Comparison of ENCODE assay signal across 10 mouse cellular contexts in genomic region chr2:57597694-57598358, GRCm38 (mm10).
A peak's percentile ranks its signal among the peaks of the same experiment; 100 is the strongest.
DNase-seq lines count a peak whose midpoint lies in the region; ATAC-seq lines count a peak whose summit lies in the region.
"Had no signal": no experiment of that assay in that cellular context is flagged by ENCODE, and none has a peak within 500 bp of the region (broad histone marks: within the 10 kb centered on the region; RNA-seq: fewer than 3 reads in every experiment).

No protein-coding gene starts in this region.

- peak overlapping the region; percentile 46; the same call in 1 of the 2 replicates for H3K9ac ChIP-seq in hindbrain, embryonic 13.5 days
- H3K9ac ChIP-seq in midbrain, embryonic 11.5 days (ENCODE audit: low read length): no peak overlapping the region
- H3K9ac ChIP-seq in intestine, embryonic 16.5 days (ENCODE audit: low read depth, low read length): no peak overlapping the region

- H3K4me2 ChIP-seq in hindbrain, embryonic 13.5 days: peak overlapping the region; percentile 46
- H3K4me2 ChIP-seq in midbrain, embryonic 11.5 days: no peak overlapping the region
- no peak overlapping the region for H3K4me2 ChIP-seq in intestine, embryonic 16.5 days (ENCODE audit: low read depth, low read length)

- peaks cover 6% of the 10 kb centered on the region; the same call in 1 of the 2 replicates for H3K27me3 ChIP-seq in hindbrain, embryonic 13.5 days
- no peaks in the 10 kb centered on the region for H3K27me3 ChIP-seq in midbrain, embryonic 11.5 days (ENCODE audit: control insufficient read depth, insufficient read depth, low read length)
- no peaks in the 10 kb centered on the region; the same call in 1 of the 2 replicates for H3K27me3 ChIP-seq in intestine, embryonic 16.5 days (replicated peaks; ENCODE audit: control insufficient read depth, insufficient read depth, low read length)

- no peaks in the 10 kb centered on the region for H3K9me3 ChIP-seq in hindbrain, embryonic 13.5 days
- H3K9me3 ChIP-seq in midbrain, embryonic 11.5 days (ENCODE audit: control insufficient read depth, low read length): no peaks in the 10 kb centered on the region
- no peaks in the 10 kb centered on the region for H3K9me3 ChIP-seq in intestine, embryonic 16.5 days (ENCODE audit: control insufficient read depth, low read length)

- peak; percentile 7 to 31 for DNase-seq in adrenal gland, adult (ENCODE audit: inconsistent age in 2 of 2, low spot score in 1 of 2)
- DNase-seq in adrenal gland, postnatal 4 days (ENCODE audit: low spot score in 2 of 2): no peak
- DNase-seq in brain, adult 2 months (ENCODE audit: low read depth, low spot score): peak; percentile 63
- no peak for DNase-seq in midbrain, embryonic 11.5 days (ENCODE audit: low spot score, missing footprints)
- no peak for DNase-seq in gastrocnemius, adult 8-10 months (ENCODE audit: low spot score in 2 of 2)
- DNase-seq: heart, postnatal 10 days; spleen, adult 18-20 months had no signal

- no peak overlapping the region for H3K4me3 ChIP-seq in hindbrain, embryonic 13.5 days
- no peak overlapping the region for H3K4me3 ChIP-seq in midbrain, embryonic 11.5 days (ENCODE audit: low read depth, low read length)
- no peak overlapping the region for H3K4me3 ChIP-seq in intestine, embryonic 16.5 days (ENCODE audit: low read length)

- H3K4me1 ChIP-seq in hindbrain, embryonic 13.5 days (replicated peaks): peaks cover 5% of the 10 kb centered on the region
- no peaks in the 10 kb centered on the region; the same call in 1 of the 2 replicates for H3K4me1 ChIP-seq in midbrain, embryonic 11.5 days (ENCODE audit: control insufficient read depth, insufficient read depth, low read length)
- no peaks in the 10 kb centered on the region for H3K4me1 ChIP-seq in intestine, embryonic 16.5 days (ENCODE audit: control insufficient read depth, insufficient read depth, low read length)

- WGBS in hindbrain, embryonic 13.5 days: 30% methylated on average over 9 of the region's 9 CpGs
- WGBS in midbrain, embryonic 11.5 days: 52% methylated on average over 9 of the region's 9 CpGs
- 26% methylated on average over 9 of the region's 9 CpGs for WGBS in intestine, embryonic 16.5 days

- peak; percentile 92 for ATAC-seq in hindbrain, embryonic 13.5 days (ENCODE audit: low FRiP score)
- peak; percentile 87 for ATAC-seq in midbrain, embryonic 11.5 days (ENCODE audit: low FRiP score)
- no peak for ATAC-seq in megakaryocyte, adult 5-6 weeks (ENCODE audit: poor library complexity, severe bottlenecking)
- ATAC-seq in intestine, embryonic 16.5 days: no peak

- no peaks in the 10 kb centered on the region for H3K36me3 ChIP-seq in hindbrain, embryonic 13.5 days
- H3K36me3 ChIP-seq in midbrain, embryonic 11.5 days (ENCODE audit: control insufficient read depth, insufficient read depth, low read length): no peaks in the 10 kb centered on the region
- H3K36me3 ChIP-seq in intestine, embryonic 16.5 days (ENCODE audit: control insufficient read depth, insufficient read depth, low read length): no peaks in the 10 kb centered on the region

- H3K27ac ChIP-seq in hindbrain, embryonic 13.5 days: peak overlapping the region; percentile 36
- no peak overlapping the region for H3K27ac ChIP-seq in midbrain, embryonic 11.5 days (ENCODE audit: low read depth, low read length)
- no peak overlapping the region for H3K27ac ChIP-seq in intestine, embryonic 16.5 days (ENCODE audit: low read length)

Comparison
In these comparisons a context has a peak if more than half of its experiments do, and no peak if none do; other contexts are left out.
1. DNase-seq: peak in adrenal gland, adult (2 of 2) and brain, adult 2 months (single experiment); none in adrenal gland, postnatal 4 days (0 of 2), midbrain, embryonic 11.5 days (single experiment) and gastrocnemius, adult 8-10 months (0 of 2).
2. ATAC-seq: peak in hindbrain, embryonic 13.5 days (single experiment) and midbrain, embryonic 11.5 days (single experiment); none in megakaryocyte, adult 5-6 weeks (single experiment) and intestine, embryonic 16.5 days (single experiment).